ENCODE assay signal across 21 mouse cellular contexts in the genomic region with DNA sequence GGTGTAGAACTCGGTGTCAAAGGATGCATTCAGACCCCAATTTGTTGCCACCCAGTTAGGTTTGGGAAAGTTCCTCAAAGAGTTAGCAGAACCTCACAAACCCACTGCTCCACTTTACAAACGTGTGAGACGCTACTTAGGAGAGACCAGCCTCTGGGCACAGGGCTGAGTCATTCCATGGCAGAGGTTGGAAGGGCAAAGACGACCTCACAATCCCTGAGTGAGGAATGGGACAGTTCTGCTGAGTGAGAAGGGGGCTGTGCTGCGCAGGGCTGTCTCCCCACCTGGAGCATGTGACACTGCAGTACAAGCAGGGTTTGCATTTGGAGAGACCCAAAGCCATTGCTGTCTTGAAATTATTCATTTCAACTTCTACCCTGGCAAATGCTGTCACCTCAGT. TPM values are rescaled to one million over a fixed set of nuclear protein-coding genes. Genes with fewer than 3 reads are reported as not detected.
DNase-seq lines count a peak whose midpoint lies in the region; ATAC-seq and TF ChIP-seq lines count a peak whose summit lies in the region.
"Had no signal": no experiment of that assay in that cellular context is flagged by ENCODE, and none has a peak within 500 bp of the region (broad histone marks: within the 10 kb centered on the region; RNA-seq: fewer than 3 reads in every experiment).

No protein-coding gene starts in this region.

- peak overlapping the region; percentile 54 for H3K27ac ChIP-seq in heart, postnatal 0 days (ENCODE audit: low read depth)
- H3K27ac ChIP-seq in heart, adult 2 months = no peak overlapping the region
- H3K27ac ChIP-seq in MEL (ENCODE audit: control insufficient read depth, low read depth, low read length) = no peak overlapping the region
- peak overlapping the region; percentile 29; the same call in 1 of the 2 replicates for H3K27ac ChIP-seq in liver, embryonic 13.5 days
- H3K27ac ChIP-seq: kidney, embryonic 15.5 days; midbrain, embryonic 15.5 days had no signal

- no peaks in the 10 kb centered on the region for H3K9me3 ChIP-seq in heart, postnatal 0 days (replicated peaks; ENCODE audit: control insufficient read depth, low read length)
- no peaks in the 10 kb centered on the region for H3K9me3 ChIP-seq in MEL (replicated peaks; ENCODE audit: insufficient read depth, low read length)
- no peaks in the 10 kb centered on the region for H3K9me3 ChIP-seq in liver, embryonic 13.5 days (replicated peaks)
- H3K9me3 ChIP-seq: kidney, embryonic 15.5 days; liver, embryonic 15.5 days; megakaryocyte, embryonic 14.5 days; midbrain, embryonic 15.5 days had no signal

- peak; percentile 33 for DNase-seq in adrenal gland, postnatal 10 days
- no peak for DNase-seq in adrenal gland, postnatal 4 days (ENCODE audit: low spot score in 2 of 2)
- DNase-seq in heart, postnatal 0 days (ENCODE audit: low spot score) = no peak
- no peak for DNase-seq in heart, adult 2 months
- no peak for DNase-seq in MEL (ENCODE audit: low read depth, low spot score)
- no peak for DNase-seq in liver, embryonic 13.5 days
- DNase-seq in kidney, postnatal 4 days = no peak
- no peak for DNase-seq in cerebellum, postnatal 10 days
- DNase-seq: gastrocnemius, postnatal 25 days; lung, postnatal 14 days; thymus, postnatal 14 days had no signal

- no peak for TF ChIP-seq RAD21 in MEL (IDR thresholded peaks at IDR 0.05; ENCODE audit: low read depth, low read length)

- no peak for ATAC-seq in heart, postnatal 0 days (ENCODE audit: insufficient read depth, low read depth)
- no peak for ATAC-seq in liver, embryonic 13.5 days (ENCODE audit: low read depth)
- ATAC-seq: inflammation-experienced regulatory T-cells, adult 6 months; midbrain, embryonic 15.5 days had no signal

- H3K79me2 ChIP-seq in heart, adult 2 months (replicated peaks; ENCODE audit: control insufficient read depth, insufficient read depth, low read length) = no peaks in the 10 kb centered on the region
- H3K79me2 ChIP-seq in MEL (ENCODE audit: control insufficient read depth, insufficient read depth, low read length, poor library complexity) = no peaks in the 10 kb centered on the region

- H3K4me1 ChIP-seq in heart, postnatal 0 days (ENCODE audit: control insufficient read depth, insufficient read depth) = 0 out of 2 replicates have a peak, but pooled peaks cover 5% of the 10 kb centered on the region
- peaks cover 7% of the 10 kb centered on the region for H3K4me1 ChIP-seq in heart, adult 2 months (ENCODE audit: control insufficient read depth, insufficient read depth, low read length)
- 0 out of 4 replicates have a peak, but pooled peaks cover 0 to 1% of the 10 kb centered on the region in 2 experiments for H3K4me1 ChIP-seq in MEL (ENCODE audit: control insufficient read depth in 1 of 2, insufficient read depth in 2 of 2, low read length in 2 of 2)
- H3K4me1 ChIP-seq in liver, embryonic 13.5 days (replicated peaks) = peaks cover 38% of the 10 kb centered on the region

- no peak overlapping the region for H3K4me2 ChIP-seq in heart, postnatal 0 days (ENCODE audit: low read depth, low read length)
- H3K4me2 ChIP-seq in liver, embryonic 13.5 days = no peak overlapping the region
- H3K4me2 ChIP-seq: heart, embryonic 11.5 days; kidney, embryonic 15.5 days; liver, embryonic 15.5 days; midbrain, embryonic 15.5 days had no signal

- TF ChIP-seq POLR2A in heart, adult 2 months (IDR thresholded peaks at IDR 0.05; ENCODE audit: insufficient read depth, low read depth, low read length) = no peak
- TF ChIP-seq POLR2A in MEL (IDR thresholded peaks at IDR 0.05; ENCODE audit: control insufficient read depth in 1 of 2, insufficient read depth in 1 of 2, low read depth in 1 of 2, low read length in 2 of 2, poor library complexity in 1 of 2) = no peak

- TF ChIP-seq CTCF in heart, postnatal 0 days (IDR thresholded peaks at IDR 0.05; ENCODE audit: low read depth) = no peak
- TF ChIP-seq CTCF in heart, adult 2 months (IDR thresholded peaks at IDR 0.05) = no peak
- no peak for TF ChIP-seq CTCF in MEL (IDR thresholded peaks at IDR 0.05 in 2 of 3, conservative IDR thresholded peaks at IDR 0.05 in 1 of 3; ENCODE audit: control insufficient read depth in 1 of 3, insufficient read depth in 1 of 3, low read depth in 2 of 3, low read length in 3 of 3, poor library complexity in 1 of 3, severe bottlenecking in 1 of 3)

- WGBS in heart, postnatal 0 days = 49% methylated on average over 5 of the region's 5 CpGs
- 50% methylated on average over 5 of the region's 5 CpGs for WGBS in heart, adult 2 months
- WGBS in liver, embryonic 13.5 days (ENCODE audit: insufficient replicate concordance) = 63% methylated on average over 5 of the region's 5 CpGs

- H3K4me3 ChIP-seq in heart, postnatal 0 days (ENCODE audit: low read depth, low read length) = no peak overlapping the region
- H3K4me3 ChIP-seq in heart, adult 2 months = no peak overlapping the region
- H3K4me3 ChIP-seq in MEL (ENCODE audit: control insufficient read depth in 1 of 2, insufficient read depth in 1 of 2, low read depth in 2 of 2, low read length in 2 of 2) = no peak overlapping the region
- no peak overlapping the region for H3K4me3 ChIP-seq in liver, embryonic 13.5 days (replicated peaks)
- H3K4me3 ChIP-seq: kidney, embryonic 15.5 days; liver, embryonic 15.5 days; megakaryocyte, embryonic 14.5 days; midbrain, embryonic 15.5 days had no signal

- TF ChIP-seq EP300 in heart, postnatal 0 days (IDR thresholded peaks at IDR 0.05; ENCODE audit: low read depth) = no peak
- TF ChIP-seq EP300 in heart, adult 2 months (IDR thresholded peaks at IDR 0.05; ENCODE audit: insufficient read depth, low read depth, low read length) = no peak
- no peak for TF ChIP-seq EP300 in MEL (IDR thresholded peaks at IDR 0.05; ENCODE audit: low read depth in 1 of 2, low read length in 2 of 2)

- no peak overlapping the region for H3K9ac ChIP-seq in heart, postnatal 0 days (replicated peaks; ENCODE audit: low read depth, low read length)
- H3K9ac ChIP-seq in heart, adult 2 months (ENCODE audit: low read depth, low read length) = no peak overlapping the region
- H3K9ac ChIP-seq in MEL (ENCODE audit: control insufficient read depth, low read depth, low read length, poor library complexity, severe bottlenecking) = no peak overlapping the region
- H3K9ac ChIP-seq in liver, embryonic 13.5 days = no peak overlapping the region
- H3K9ac ChIP-seq: kidney, embryonic 15.5 days; midbrain, embryonic 15.5 days had no signal

- H3K36me3 ChIP-seq in heart, postnatal 0 days (replicated peaks; ENCODE audit: control insufficient read depth, insufficient read depth, low read length) = peaks cover 31% of the 10 kb centered on the region
- peaks cover under 1% of the 10 kb centered on the region; the same call in 1 of the 2 replicates for H3K36me3 ChIP-seq in heart, adult 2 months (ENCODE audit: control insufficient read depth, insufficient read depth, low read length)
- H3K36me3 ChIP-seq in MEL (ENCODE audit: control insufficient read depth in 1 of 2, insufficient read depth in 2 of 2, low read length in 2 of 2) = peaks cover 0 to 4% of the 10 kb centered on the region in 2 experiments; a peak in 2 of 4 replicates
- peaks cover 54% of the 10 kb centered on the region for H3K36me3 ChIP-seq in liver, embryonic 13.5 days

- intact Hi-C loops in heart, adult 2 months (cut with DNase I) = no loop called here

- no peaks in the 10 kb centered on the region for H3K27me3 ChIP-seq in heart, postnatal 0 days (ENCODE audit: control insufficient read depth, insufficient read depth, low read length)
- no peaks in the 10 kb centered on the region for H3K27me3 ChIP-seq in heart, adult 2 months (ENCODE audit: control insufficient read depth, insufficient read depth, low read length)
- no peaks in the 10 kb centered on the region for H3K27me3 ChIP-seq in MEL (ENCODE audit: control insufficient read depth in 1 of 2, insufficient read depth in 2 of 2, low read length in 2 of 2)
- H3K27me3 ChIP-seq in liver, embryonic 13.5 days = no peaks in the 10 kb centered on the region
- H3K27me3 ChIP-seq: CH12.LX; kidney, embryonic 15.5 days; liver, embryonic 15.5 days; midbrain, embryonic 15.5 days had no signal

RNA-seq across cellular contexts. Expression of gene Gm21885, which starts 0.6 kb away (rescaled TPM):
- not detected for total RNA-seq in adrenal gland, postnatal 10 days (2021)
- total RNA-seq in adrenal gland, postnatal 4 days (2021) = not detected
- total RNA-seq in heart, postnatal 0 days (2014; rRNA removed; ENCODE audit: low replicate concordance) = not detected in 2 replicates
- 0.15 and 0.30 TPM in 2 replicates for polyA plus RNA-seq in heart, postnatal 0 days (2015; fragmentation: Nextera tagmentation; extraction: Ambion mirVana)
- total RNA-seq in heart, adult 2 months (2021) = under 1 TPM; 0.30 to 0.44 TPM
- polyA plus RNA-seq in heart, adult 2 months (2012; rRNA removed) = not detected in 2 replicates
- not detected in 2 replicates for total RNA-seq in MEL (2012; rRNA removed)
- polyA plus RNA-seq in MEL (2012; ENCODE audit: insufficient read depth in 1 of 2, insufficient read length in 2 of 2, low read depth in 1 of 2, low replicate concordance in 2 of 2, missing spikeins in 1 of 2) = under 1 TPM in 1 of 2 experiments, not detected in 1; 0.74 TPM
- polyA plus RNA-seq in liver, embryonic 13.5 days (2015; fragmentation: Nextera tagmentation; extraction: Ambion mirVana) = not detected in 2 replicates
- total RNA-seq: gastrocnemius, postnatal 25 days; left cerebral cortex, adult 18-20 months; left cerebral cortex, postnatal 4 days had no signal
- polyA plus RNA-seq: heart, embryonic 11.5 days; kidney, embryonic 15.5 days; liver, embryonic 15.5 days; spleen, adult 2 months had no signal

RNA-seq across cellular contexts. Expression of gene Wfikkn2, which starts 36.5 kb away (rescaled TPM):
- 1 to 10 TPM in 1 of 2 experiments, under 1 TPM in 1; 0.63 to 1.1 TPM for total RNA-seq in adrenal gland, postnatal 10 days (2021)
- 1 to 10 TPM; 1.3 to 1.5 TPM for total RNA-seq in adrenal gland, postnatal 4 days (2021)
- total RNA-seq in heart, postnatal 0 days (2014; rRNA removed; ENCODE audit: low replicate concordance) = 0.76 and 2.7 TPM in 2 replicates
- polyA plus RNA-seq in heart, postnatal 0 days (2015; fragmentation: Nextera tagmentation; extraction: Ambion mirVana) = 1.6 and 1.7 TPM in 2 replicates
- total RNA-seq in heart, adult 2 months (2021) = 1 to 10 TPM; 4.3 to 6.3 TPM
- 4.5 and 4.6 TPM in 2 replicates for polyA plus RNA-seq in heart, adult 2 months (2012; rRNA removed)
- not detected in 2 replicates for total RNA-seq in MEL (2012; rRNA removed)
- not detected for polyA plus RNA-seq in MEL (2012; ENCODE audit: insufficient read depth in 1 of 2, insufficient read length in 2 of 2, low read depth in 1 of 2, low replicate concordance in 2 of 2, missing spikeins in 1 of 2)
- 0.22 and 0.23 TPM in 2 replicates for polyA plus RNA-seq in liver, embryonic 13.5 days (2015; fragmentation: Nextera tagmentation; extraction: Ambion mirVana)

RNA-seq across cellular contexts. Expression of gene Luc7l3, which starts 39.5 kb away (rescaled TPM):
- total RNA-seq in adrenal gland, postnatal 10 days (2021) = 10 to 100 TPM; 48.8 to 77.4 TPM
- total RNA-seq in adrenal gland, postnatal 4 days (2021) = 100 to 1,000 TPM in 1 of 2 experiments, 10 to 100 TPM in 1; 92.6 to 110 TPM
- total RNA-seq in heart, postnatal 0 days (2014; rRNA removed; ENCODE audit: low replicate concordance) = 17.9 and 29.2 TPM in 2 replicates
- polyA plus RNA-seq in heart, postnatal 0 days (2015; fragmentation: Nextera tagmentation; extraction: Ambion mirVana) = 49.2 and 51.9 TPM in 2 replicates
- total RNA-seq in heart, adult 2 months (2021) = 10 to 100 TPM; 32.1 to 36.0 TPM
- 8.1 and 17.2 TPM in 2 replicates for polyA plus RNA-seq in heart, adult 2 months (2012; rRNA removed)
- total RNA-seq in MEL (2012; rRNA removed) = 47.3 and 52.3 TPM in 2 replicates
- 10 to 100 TPM; 54.7 to 90.5 TPM for polyA plus RNA-seq in MEL (2012; ENCODE audit: insufficient read depth in 1 of 2, insufficient read length in 2 of 2, low read depth in 1 of 2, low replicate concordance in 2 of 2, missing spikeins in 1 of 2)
- polyA plus RNA-seq in liver, embryonic 13.5 days (2015; fragmentation: Nextera tagmentation; extraction: Ambion mirVana) = 53.4 and 68.8 TPM in 2 replicates

RNA-seq across cellular contexts. Expression of gene Ankrd40, which starts 45.5 kb away (rescaled TPM):
- 100 to 1,000 TPM; 110 to 130 TPM for total RNA-seq in adrenal gland, postnatal 10 days (2021)
- total RNA-seq in adrenal gland, postnatal 4 days (2021) = 100 to 1,000 TPM; 108 to 114 TPM
- total RNA-seq in heart, postnatal 0 days (2014; rRNA removed; ENCODE audit: low replicate concordance) = 164 and 181 TPM in 2 replicates
- polyA plus RNA-seq in heart, postnatal 0 days (2015; fragmentation: Nextera tagmentation; extraction: Ambion mirVana) = 53.7 and 54.6 TPM in 2 replicates
- 100 to 1,000 TPM; 254 to 285 TPM for total RNA-seq in heart, adult 2 months (2021)
- 287 and 346 TPM in 2 replicates for polyA plus RNA-seq in heart, adult 2 months (2012; rRNA removed)
- 37.1 and 39.4 TPM in 2 replicates for total RNA-seq in MEL (2012; rRNA removed)
- polyA plus RNA-seq in MEL (2012; ENCODE audit: insufficient read depth in 1 of 2, insufficient read length in 2 of 2, low read depth in 1 of 2, low replicate concordance in 2 of 2, missing spikeins in 1 of 2) = 10 to 100 TPM in 1 of 2 experiments, not detected in 1; 60.0 TPM
- 5.2 and 5.5 TPM in 2 replicates for polyA plus RNA-seq in liver, embryonic 13.5 days (2015; fragmentation: Nextera tagmentation; extraction: Ambion mirVana)

Comparison
In these comparisons a context has a peak if more than half of its experiments do, and no peak if none do; other contexts are left out.
1. H3K27ac ChIP-seq: peak in heart, postnatal 0 days (single experiment) and liver, embryonic 13.5 days (single experiment); none in heart, adult 2 months (single experiment) and MEL (single experiment).